Mouse (Mus musculus): Measurements from ENCODE around the gene Sema6c.

- TF ChIP-seq CTCF (IDR thresholded peaks at IDR 0.05) (peak; percentile 94), EP300 (IDR thresholded peaks at IDR 0.05) (no peak)
Measured at GRCm38 (mm10) chr3:95174011-95174592, 13.8 kb downstream of the Sema6c start.
